Mouse (Mus musculus) urinary bladder, postnatal 14 days (tissue): ENCODE measurements around the gene Stat4.
A peak's percentile ranks its signal among the peaks of the same experiment; 100 is the strongest.

Experiments used
- DNase-seq: peaks from one replicate; pipeline ENCODE4 v3.0.0; 2021; ENCODE audit warnings: low spot score

Gene Stat4

DNA sequence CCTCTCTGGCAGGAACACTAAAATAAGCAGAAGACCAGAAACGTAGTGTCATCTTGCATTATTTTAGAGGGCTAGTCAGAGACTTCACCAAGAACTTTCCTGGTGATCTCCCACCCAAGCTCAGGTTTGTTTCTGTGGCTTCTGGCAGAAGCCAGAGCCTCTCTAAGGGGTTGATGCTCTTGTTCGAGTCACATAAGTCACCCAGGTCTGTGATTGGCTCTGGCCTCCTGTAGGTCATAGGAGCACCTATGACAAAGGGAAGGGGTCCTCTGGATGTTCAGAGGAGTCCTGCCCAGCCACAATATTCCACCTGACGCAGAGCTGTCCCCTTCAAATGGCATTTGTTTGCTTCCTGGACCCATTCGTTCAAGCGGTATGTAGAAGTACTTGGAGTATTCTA, at the start of gene Stat4:
Gene Stat4, plus strand, starts transcription at position 301 of the 400 bp plus-strand sequence.
- no peak for DNase-seq

DNA sequence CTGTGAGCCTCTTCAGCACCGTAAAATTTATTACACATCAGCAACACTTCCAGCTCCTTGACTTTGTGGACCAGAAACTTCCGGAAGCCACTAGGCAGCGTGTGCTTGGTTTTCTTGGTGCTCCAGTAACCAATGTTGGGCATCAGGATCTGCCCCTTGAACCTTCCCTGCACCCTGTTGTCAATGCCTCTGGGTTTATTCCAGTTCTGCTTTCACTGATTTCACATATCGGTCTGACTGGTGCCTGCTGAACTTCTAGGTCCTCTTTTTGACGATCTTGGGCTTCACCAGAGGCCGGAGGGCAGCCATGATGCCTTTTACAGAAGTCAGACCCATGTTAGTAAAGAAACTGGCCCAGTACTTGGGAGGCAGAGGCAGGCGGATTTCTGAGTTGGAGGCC, 48.6 kb upstream of the Stat4 start:
- no peak for DNase-seq

- peak; percentile 57 for DNase-seq
Measured at GRCm38 (mm10) chr1:51944755-51945154, 42.2 kb upstream of the Stat4 start.

DNA sequence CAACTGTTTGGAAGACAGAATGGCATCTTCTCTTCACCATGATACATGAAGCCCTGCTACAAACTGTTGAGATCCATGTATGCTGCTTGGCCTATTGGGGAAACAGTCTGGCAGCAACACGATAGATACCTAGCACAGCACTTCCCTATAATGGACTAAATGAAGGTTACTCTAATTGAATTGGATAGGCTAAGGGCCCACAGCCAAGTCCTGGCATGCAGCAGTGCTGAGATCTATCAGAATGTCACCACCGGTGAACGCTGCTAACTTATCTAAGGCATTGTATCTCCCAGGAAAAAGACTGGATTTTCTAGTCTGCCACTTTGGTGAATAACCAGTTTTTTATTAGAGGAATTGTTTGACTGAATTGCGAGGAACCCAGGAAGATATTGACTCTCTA, 39.8 kb upstream of the Stat4 start:
- DNase-seq, result peak; percentile 35

- DNase-seq, result no peak
Measured at GRCm38 (mm10) chr1:51964647-51965046, 22.3 kb upstream of the Stat4 start.

GRCm38 (mm10) chr1:51968994-51969393, 18.0 kb upstream of the Stat4 start:
- DNase-seq, result peak; percentile 20

DNA sequence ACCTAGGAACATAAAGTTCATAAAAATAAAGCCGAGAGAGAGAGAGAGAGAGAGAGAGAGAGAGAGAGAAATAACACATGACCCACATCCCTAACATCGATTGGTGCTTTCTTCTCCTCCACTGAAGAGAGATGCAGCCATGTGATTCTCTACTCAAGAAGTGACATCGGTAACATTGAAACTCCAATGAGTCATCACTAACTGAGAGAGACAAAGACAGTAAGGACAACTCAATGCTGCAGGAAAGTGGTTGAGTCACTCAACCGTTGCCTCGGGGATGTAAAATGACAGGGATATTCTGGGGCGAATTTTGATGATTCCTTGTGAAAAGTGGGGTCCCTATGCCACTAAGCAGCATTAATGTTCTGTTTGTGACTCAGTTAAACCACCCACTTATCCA, 16.8 kb upstream of the Stat4 start:
- no peak for DNase-seq

DNA sequence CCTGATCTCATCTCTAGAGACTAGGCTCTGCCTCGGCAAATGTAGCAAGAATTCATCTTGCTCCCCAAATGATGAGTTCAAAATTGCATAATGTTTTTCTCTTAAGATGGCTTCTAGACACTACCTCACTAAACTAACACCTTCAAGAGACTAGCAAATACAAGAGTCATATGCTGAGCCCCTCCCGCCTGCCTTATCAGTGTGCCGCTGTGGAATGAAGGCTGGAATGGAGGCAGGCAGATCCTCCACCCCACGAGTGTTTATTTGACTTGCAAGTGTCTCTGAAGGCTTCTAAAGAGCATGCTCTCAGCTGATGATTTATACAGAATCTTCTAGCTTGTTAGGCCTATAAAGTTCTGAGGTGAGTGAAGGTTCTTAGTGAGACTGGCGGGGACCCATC, 11.4 kb upstream of the Stat4 start:
- no peak for DNase-seq

GRCm38 (mm10) chr1:51979048-51979447, 7.9 kb upstream of the Stat4 start:
- no peak for DNase-seq

DNA sequence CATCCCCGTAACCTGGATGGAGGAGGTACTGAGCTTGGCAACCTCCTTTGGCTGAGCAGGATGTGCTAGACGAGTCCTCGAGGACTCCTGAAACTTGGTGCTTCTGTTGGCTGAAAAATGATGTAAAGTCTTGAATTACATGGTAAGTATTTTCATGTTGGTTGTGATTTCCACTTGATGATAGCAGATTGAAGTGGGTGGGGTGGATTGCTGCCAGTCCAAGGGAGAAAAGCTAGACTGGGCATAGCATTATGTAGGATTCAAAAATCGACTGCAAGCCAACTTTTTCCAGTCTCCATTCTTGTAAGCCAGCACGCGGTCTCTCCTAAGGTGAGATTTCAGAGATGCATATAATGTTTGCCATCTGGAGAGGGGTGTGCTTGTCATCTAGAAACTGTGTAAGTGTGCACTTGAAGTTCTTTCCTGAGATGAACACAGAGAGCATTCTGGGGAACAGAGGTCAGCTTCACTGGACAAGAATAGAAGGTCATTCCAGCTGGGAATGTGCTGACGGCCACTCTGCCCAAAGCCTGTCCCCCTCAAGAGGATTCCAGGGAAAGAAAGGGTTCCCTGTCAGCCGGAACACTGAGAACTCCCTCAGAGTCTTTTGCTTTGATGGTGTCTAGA, 5.1 kb downstream of the Stat4 start:
- DNase-seq, result no peak

DNA sequence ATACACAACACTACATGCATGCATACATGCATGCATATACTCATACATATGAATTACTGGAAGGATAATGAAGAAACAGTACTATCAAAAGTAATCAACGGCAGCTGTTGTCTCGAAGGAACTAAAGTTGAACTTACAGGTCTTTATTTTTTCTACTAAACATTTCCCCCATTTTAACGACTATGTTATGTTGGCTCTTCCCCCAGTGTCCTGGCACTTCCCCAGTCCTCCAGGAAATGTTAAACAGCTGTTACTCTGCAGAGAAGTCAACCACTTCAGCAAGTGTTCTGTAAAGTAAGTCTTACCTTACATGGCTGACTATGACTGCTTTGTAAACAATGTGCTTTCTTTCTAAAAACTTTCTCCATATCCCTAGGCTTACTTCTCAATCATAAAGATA, 9.1 kb downstream of the Stat4 start:
- DNase-seq, result no peak

- DNase-seq, result peak; percentile 16
Measured at GRCm38 (mm10) chr1:51996751-51997659, 10.1 kb downstream of the Stat4 start.

DNA sequence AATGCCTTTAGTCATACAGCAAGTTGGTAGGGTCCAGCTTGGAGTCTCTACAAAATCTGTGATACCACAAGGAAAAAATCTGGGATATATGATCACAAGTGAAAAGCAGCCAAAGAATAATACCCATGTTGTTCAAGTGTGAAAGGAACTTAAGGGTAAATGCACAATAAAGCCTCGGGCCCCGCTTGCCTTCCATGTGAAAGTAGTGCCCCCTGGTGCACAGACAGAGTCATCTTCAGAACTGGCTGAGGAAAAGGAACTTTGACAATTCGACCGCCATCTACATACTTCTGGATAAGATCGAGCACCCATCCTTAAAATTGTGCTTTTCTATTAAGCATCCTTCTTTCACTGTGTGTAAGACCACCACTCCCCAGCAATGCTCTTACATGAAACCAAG, 11.6 kb downstream of the Stat4 start:
- DNase-seq, result peak; percentile 63

- peak; percentile 77 for DNase-seq
Measured at GRCm38 (mm10) chr1:52004096-52004495, 17.1 kb downstream of the Stat4 start.

DNA sequence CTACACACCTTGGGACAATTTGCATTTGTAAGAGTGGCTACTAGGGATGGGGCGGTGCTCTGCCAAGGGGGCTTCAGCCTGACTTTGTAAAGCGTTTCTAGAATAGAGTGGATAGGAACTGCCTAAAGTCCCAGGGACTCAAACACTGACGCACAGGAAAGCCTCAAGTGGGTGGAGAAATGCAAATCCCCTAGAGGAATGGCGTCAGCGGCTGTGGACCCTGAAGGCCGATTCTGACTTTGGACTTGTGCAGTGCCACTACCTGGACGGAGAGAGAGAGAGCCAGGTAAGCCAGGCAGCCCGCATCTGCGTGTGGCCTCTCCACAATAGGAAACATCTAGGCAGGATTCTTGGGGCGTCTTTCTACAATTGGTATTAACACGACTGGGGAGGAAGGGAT, 21.5 kb downstream of the Stat4 start:
- DNase-seq, result no peak

- DNase-seq, result no peak
Measured at GRCm38 (mm10) chr1:52008947-52009346, 22.0 kb downstream of the Stat4 start.

- DNase-seq, result no peak
Measured at GRCm38 (mm10) chr1:52010741-52011140, 23.8 kb downstream of the Stat4 start.

DNA sequence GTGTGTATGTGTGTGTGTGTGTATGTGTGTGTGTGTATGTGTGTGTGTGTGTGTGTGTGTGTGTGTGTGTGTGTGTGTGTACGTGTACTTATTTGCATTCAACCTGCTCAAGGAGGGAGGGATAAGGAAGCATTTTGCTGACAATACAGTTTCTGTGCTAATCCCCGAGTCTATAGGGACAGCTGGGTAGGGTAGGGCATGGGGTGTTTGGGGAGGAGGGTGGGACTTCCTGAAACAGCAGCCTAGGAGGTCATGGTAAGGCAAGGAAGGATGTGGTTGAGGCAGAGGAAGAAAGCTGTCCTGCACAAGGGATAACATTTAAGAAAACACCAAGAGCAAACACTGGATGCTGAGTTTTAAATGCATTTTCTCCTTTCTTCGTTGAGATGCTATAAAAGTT, 24.3 kb downstream of the Stat4 start:
- no peak for DNase-seq

- no peak for DNase-seq
Measured at GRCm38 (mm10) chr1:52012231-52012630, 25.3 kb downstream of the Stat4 start.

DNA sequence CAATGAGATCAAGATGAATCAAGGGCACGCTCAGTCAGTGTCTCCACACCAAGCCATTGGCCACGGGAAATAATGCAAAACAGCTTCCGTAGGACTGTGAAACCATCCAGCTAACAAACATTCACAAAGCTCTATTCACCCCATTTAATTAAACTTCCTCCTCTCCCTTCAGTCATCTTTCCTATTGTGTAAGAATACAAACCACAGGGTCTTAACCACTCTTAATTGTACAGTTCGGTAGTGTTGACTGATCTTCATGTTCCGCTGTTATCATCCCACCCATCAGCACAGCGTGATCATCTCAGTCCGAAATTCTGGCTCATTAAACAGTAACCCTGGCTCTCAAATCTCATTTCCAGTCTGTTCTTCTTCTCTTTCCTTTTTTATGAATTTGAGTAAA, 25.8 kb downstream of the Stat4 start:
- no peak for DNase-seq

DNA sequence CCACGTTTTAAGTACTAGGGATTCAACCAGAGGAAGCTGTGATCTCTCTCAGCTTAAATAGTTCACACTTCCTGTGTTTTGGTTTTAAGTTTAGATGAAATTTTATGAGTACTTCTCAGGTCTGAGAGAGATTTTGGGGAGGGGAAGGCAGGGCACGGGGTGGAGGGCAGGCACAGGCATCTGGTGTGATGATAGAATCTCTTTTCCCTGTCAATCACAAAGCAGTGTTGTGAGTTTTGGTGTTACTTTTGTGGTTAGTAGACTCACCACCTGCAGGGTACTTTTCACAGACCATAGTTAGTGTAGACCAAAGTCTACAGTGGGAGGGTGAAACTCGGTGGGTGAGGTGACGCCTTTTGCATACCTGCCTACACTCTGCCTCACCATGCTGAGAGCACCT, 32.7 kb downstream of the Stat4 start:
- no peak for DNase-seq

GRCm38 (mm10) chr1:52021936-52022725, 35.2 kb downstream of the Stat4 start:
- DNase-seq, result no peak

DNA sequence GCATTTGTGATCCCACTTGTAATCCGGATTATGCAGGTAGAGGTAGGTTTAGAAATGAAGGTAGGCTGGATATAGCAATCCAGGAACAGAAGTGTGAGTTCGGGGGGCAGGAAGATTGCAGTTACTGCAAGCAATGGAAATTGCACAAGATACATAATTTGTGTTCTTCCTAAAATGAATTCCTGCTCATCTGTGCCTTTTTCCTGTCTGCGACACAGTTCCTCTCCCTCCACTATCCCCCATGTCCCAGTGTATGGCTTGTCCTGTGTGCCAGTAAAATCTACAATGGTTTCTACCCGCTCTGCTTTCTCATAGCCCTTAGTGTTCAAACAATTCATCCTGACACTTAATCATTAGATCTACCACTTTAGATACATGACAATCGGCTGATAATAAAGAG, 41.7 kb downstream of the Stat4 start:
- no peak for DNase-seq
